Mouse (Mus musculus): Measurements from ENCODE around the gene Cpxm2. TPM values are rescaled to one million over a fixed set of nuclear protein-coding genes. Genes with fewer than 3 reads are reported as not detected.

The Cpxm2 gene
- polyA plus RNA-seq, 2 experiments, result 31.4 to 47.1 TPM

DNA sequence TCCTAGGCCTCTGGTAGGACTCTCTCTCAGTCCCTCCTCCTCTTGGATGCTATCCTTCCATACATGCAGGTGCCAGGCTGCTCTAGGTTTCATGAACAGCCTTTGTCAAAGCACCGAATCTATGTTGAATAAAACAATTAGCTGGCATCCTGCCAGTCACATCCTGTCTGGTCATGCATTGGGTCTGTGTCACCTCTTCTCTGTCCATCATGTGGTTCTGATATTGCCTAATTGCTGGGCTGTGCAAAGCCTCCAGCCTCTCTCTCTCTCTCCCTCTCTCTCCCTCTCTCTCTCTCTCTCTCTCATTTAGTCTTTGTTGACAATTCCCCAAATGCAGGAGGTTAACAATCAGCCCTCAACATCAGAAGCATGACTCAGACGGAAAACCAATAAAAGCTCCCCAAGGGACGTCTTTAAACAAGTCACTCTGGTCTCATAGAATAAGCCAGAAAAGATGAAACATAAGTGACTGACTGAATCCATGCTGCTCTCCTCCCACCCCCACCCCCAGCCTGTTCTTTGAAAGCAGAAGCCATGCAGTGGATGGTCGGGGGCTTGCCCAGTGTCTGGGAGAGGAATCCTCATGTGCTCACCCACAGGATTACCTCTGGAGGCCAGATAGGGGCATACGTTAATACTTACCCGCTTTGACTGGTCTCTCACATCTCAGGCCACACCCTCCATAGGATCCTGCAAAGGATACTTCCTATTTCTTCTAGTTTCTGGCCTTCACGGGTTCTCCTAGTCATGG lies 15.1 kb upstream of the Cpxm2 start:
- Histone ChIP-seq H3K4me1 (ENCODE audit: control insufficient read depth, insufficient read depth, low read length) (peaks cover 12% of the 10 kb centered on the region; the same call in 1 of the 2 replicates), H3K9me3 (ENCODE audit: control insufficient read depth, low read length) (no peaks in the 10 kb centered on the region), H3K4me3 (replicated peaks; ENCODE audit: low read length) (no peak overlapping the region), H3K27me3 (ENCODE audit: control insufficient read depth, insufficient read depth, low read length) (no peaks in the 10 kb centered on the region), H3K4me2 (replicated peaks; ENCODE audit: low read depth, low read length, severe bottlenecking) (no peak overlapping the region), H3K36me3 (ENCODE audit: control insufficient read depth, insufficient read depth, low read length) (no peaks in the 10 kb centered on the region), H3K9ac (ENCODE audit: low read depth, low read length, severe bottlenecking) (no peak overlapping the region), H3K27ac (replicated peaks; ENCODE audit: low read depth, low read length) (no peak overlapping the region)
- no peak for TF ChIP-seq POLR2A (IDR thresholded peaks at IDR 0.05; ENCODE audit: borderline replicate concordance, extremely low read depth, insufficient read depth, insufficient read length)
- 28% methylated on average over 7 of the region's 7 CpGs for WGBS
- peak; percentile 47; the same call in 1 of the 2 replicates for ATAC-seq (ENCODE audit: low FRiP score, low read depth)
- peak; percentile 49 for DNase-seq (ENCODE audit: low spot score)

DNA sequence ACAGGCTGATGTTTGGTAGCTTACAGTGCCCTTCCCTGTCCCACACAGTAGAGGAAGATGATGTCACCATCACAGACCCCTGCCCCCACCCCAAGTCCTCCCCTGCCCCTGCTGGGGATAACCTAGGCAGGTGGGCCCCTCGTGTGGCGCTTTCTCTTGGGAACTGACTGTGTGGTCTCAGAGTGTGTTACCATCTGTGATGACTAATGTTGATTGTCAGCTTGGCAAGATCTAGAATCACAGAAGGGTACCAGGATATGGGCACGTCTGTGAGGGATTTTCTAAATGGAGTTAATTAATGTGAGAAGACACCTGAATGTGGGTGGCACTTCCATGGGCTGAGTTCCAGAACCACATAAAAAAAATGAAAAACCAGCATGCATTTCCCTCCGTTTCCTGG lies 12.7 kb upstream of the Cpxm2 start:
- Histone ChIP-seq H3K9me3 (ENCODE audit: control insufficient read depth, low read length) (no peaks in the 10 kb centered on the region), H3K27ac (replicated peaks; ENCODE audit: low read depth, low read length) (no peak overlapping the region), H3K4me1 (ENCODE audit: control insufficient read depth, insufficient read depth, low read length) (peaks cover 9% of the 10 kb centered on the region; the same call in 1 of the 2 replicates), H3K4me3 (replicated peaks; ENCODE audit: low read length) (no peak overlapping the region), H3K4me2 (replicated peaks; ENCODE audit: low read depth, low read length, severe bottlenecking) (no peak overlapping the region), H3K27me3 (ENCODE audit: control insufficient read depth, insufficient read depth, low read length) (no peaks in the 10 kb centered on the region), H3K9ac (ENCODE audit: low read depth, low read length, severe bottlenecking) (no peak overlapping the region), H3K36me3 (ENCODE audit: control insufficient read depth, insufficient read depth, low read length) (no peaks in the 10 kb centered on the region)
- ATAC-seq (ENCODE audit: low FRiP score, low read depth), result no peak
- 73% methylated on average over 4 of the region's 4 CpGs for WGBS
- TF ChIP-seq POLR2A (IDR thresholded peaks at IDR 0.05; ENCODE audit: borderline replicate concordance, extremely low read depth, insufficient read depth, insufficient read length), result no peak
- no peak for DNase-seq (ENCODE audit: low spot score)

DNA sequence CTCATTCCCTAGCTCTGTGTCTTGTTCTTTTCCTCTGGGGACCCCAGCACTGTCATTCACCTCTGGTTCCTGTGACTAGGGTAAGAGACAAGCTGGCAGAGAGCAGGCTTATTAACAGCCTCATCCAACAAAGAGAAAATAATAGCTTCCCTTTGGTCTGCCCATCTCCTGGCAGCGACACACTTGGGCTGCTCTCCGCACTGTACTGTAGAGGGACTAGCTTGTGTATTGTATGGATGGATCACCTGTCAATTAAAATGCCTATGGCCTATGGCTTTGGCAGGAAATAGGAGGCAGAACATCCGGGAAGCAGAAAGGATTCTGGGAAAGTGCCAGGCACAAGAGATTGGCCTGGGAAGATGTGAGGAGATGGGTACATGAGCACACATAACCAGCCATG lies 7.7 kb upstream of the Cpxm2 start:
- H3K27ac ChIP-seq (replicated peaks; ENCODE audit: low read depth, low read length), result no peak overlapping the region

DNA sequence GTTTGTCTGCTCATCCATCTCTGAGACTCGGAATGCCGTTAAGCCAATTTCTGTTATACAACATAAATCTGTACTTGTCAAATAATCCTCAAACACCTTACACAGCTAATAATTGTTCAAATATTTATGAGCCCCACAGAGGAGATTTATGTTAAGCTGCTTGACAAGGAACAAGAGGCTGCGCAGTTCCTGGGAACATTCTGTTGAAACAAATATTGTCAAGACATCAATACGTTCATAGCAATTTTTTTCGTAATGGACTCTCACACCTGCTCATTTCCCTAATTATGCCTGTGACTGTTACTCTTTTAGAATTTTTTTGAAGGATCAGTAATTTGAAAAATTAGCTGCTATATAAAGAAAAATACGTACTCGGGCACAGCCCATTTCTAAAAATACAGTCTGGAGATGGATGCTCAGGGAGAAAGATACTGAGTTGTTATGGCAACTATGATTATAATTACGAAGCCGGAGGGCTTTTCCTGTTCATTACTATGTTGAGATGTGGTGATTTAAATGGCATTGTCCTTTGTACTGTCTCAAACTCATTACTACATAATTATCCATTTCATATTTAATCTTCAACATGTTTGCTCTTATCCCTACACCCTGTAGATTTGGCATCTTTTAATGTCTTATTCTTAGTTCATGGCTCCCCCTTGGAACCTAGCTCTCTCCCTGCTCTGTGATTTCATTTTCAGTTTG lies 3.9 kb upstream of the Cpxm2 start:
- no peak for ATAC-seq (ENCODE audit: low FRiP score, low read depth)

More for the DNA sequence above, 7.7 kb upstream of the Cpxm2 start:
- ATAC-seq (ENCODE audit: low FRiP score, low read depth) (no peak), DNase-seq (ENCODE audit: low spot score) (no peak)
- TF ChIP-seq POLR2A (IDR thresholded peaks at IDR 0.05; ENCODE audit: borderline replicate concordance, extremely low read depth, insufficient read depth, insufficient read length), result no peak
- no peaks in the 10 kb centered on the region for H3K27me3 ChIP-seq (ENCODE audit: control insufficient read depth, insufficient read depth, low read length)
- H3K9ac ChIP-seq (ENCODE audit: low read depth, low read length, severe bottlenecking), result no peak overlapping the region
- H3K4me1 ChIP-seq (ENCODE audit: control insufficient read depth, insufficient read depth, low read length), result 0 out of 2 replicates have a peak, but pooled peaks cover 5% of the 10 kb centered on the region
- H3K9me3 ChIP-seq (ENCODE audit: control insufficient read depth, low read length), result no peaks in the 10 kb centered on the region
- no peaks in the 10 kb centered on the region for H3K36me3 ChIP-seq (ENCODE audit: control insufficient read depth, insufficient read depth, low read length)
- 83% methylated on average over 3 of the region's 3 CpGs for WGBS
- H3K4me3 ChIP-seq (replicated peaks; ENCODE audit: low read length), result no peak overlapping the region
- H3K4me2 ChIP-seq (replicated peaks; ENCODE audit: low read depth, low read length, severe bottlenecking), result no peak overlapping the region

GRCm38 (mm10) chr7:132153725-132154147 lies 803 bp downstream of the Cpxm2 start:
- H3K4me3 ChIP-seq (replicated peaks; ENCODE audit: low read length), result peak overlapping the region; percentile 45
- H3K4me2 ChIP-seq (replicated peaks; ENCODE audit: low read depth, low read length, severe bottlenecking), result peak overlapping the region; percentile 83
- H3K27me3 ChIP-seq (ENCODE audit: control insufficient read depth, insufficient read depth, low read length), result peaks cover 25% of the 10 kb centered on the region
- no peak overlapping the region for H3K27ac ChIP-seq (replicated peaks; ENCODE audit: low read depth, low read length)
- H3K9me3 ChIP-seq (ENCODE audit: control insufficient read depth, low read length), result no peaks in the 10 kb centered on the region
- no peaks in the 10 kb centered on the region for H3K36me3 ChIP-seq (ENCODE audit: control insufficient read depth, insufficient read depth, low read length)
- ATAC-seq (ENCODE audit: low FRiP score, low read depth) (no peak), DNase-seq (ENCODE audit: low spot score) (no peak)
- no peak for TF ChIP-seq POLR2A (IDR thresholded peaks at IDR 0.05; ENCODE audit: borderline replicate concordance, extremely low read depth, insufficient read depth, insufficient read length)
- peak overlapping the region; percentile 60 for H3K9ac ChIP-seq (ENCODE audit: low read depth, low read length, severe bottlenecking)
- WGBS, result 48% methylated on average over 6 of the region's 6 CpGs
- H3K4me1 ChIP-seq (ENCODE audit: control insufficient read depth, insufficient read depth, low read length), result peaks cover 5% of the 10 kb centered on the region; the same call in 1 of the 2 replicates

More for the DNA sequence above, 3.9 kb upstream of the Cpxm2 start:
- no peak for TF ChIP-seq POLR2A (IDR thresholded peaks at IDR 0.05; ENCODE audit: borderline replicate concordance, extremely low read depth, insufficient read depth, insufficient read length)
- H3K4me1 ChIP-seq (ENCODE audit: control insufficient read depth, insufficient read depth, low read length), result peaks cover 5% of the 10 kb centered on the region; the same call in 1 of the 2 replicates
- no peak overlapping the region for H3K4me2 ChIP-seq (replicated peaks; ENCODE audit: low read depth, low read length, severe bottlenecking)
- peaks cover 19% of the 10 kb centered on the region for H3K27me3 ChIP-seq (ENCODE audit: control insufficient read depth, insufficient read depth, low read length)
- 75% methylated on average over 9 of the region's 9 CpGs for WGBS
- no peak overlapping the region for H3K4me3 ChIP-seq (replicated peaks; ENCODE audit: low read length)
- no peak for DNase-seq (ENCODE audit: low spot score)
- no peak overlapping the region for H3K27ac ChIP-seq (replicated peaks; ENCODE audit: low read depth, low read length)
- H3K36me3 ChIP-seq (ENCODE audit: control insufficient read depth, insufficient read depth, low read length), result no peaks in the 10 kb centered on the region
- H3K9ac ChIP-seq (ENCODE audit: low read depth, low read length, severe bottlenecking), result no peak overlapping the region
- H3K9me3 ChIP-seq (ENCODE audit: control insufficient read depth, low read length), result no peaks in the 10 kb centered on the region
